Mouse (Mus musculus): ENCODE results near the gene Cxcl16. TPM values are rescaled to one million over a fixed set of nuclear protein-coding genes. Genes with fewer than 3 reads are reported as not detected.
A peak's percentile ranks its signal among the peaks of the same experiment; 100 is the strongest.
"Not testable (repeated sequence)": the region's sequence is repeated elsewhere in the genome, so short reads cannot be mapped to it uniquely, and the experiment has no call there.

The Cxcl16 gene
- polyA plus RNA-seq, 1 experiment from 2014 or later = 9.7 TPM

DNA sequence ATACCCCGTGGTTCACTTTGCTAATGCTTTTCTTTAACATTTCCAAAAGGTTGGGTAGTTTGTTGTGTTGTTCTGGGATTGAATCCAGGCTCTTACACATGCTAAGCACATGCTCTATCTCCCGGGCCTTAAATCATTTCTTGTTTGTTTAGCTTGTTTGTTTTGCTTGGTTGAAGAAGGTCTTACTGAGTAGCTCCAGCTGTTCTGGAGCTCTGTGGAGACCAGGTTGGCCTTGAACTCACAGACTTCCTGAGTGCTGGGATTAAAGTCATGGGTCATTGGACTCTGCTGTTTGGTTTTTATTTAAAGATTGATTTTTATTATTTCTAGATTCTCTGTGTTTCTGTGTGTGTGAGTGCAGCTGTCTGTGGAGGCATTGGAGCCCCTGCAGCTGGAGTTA, 25.7 kb upstream of the Cxcl16 start:
- Histone ChIP-seq H3K27me3 (ENCODE audit: insufficient read depth, low read length) (no peaks in the 10 kb centered on the region), H3K4me1 (ENCODE audit: insufficient read depth, low read length) (no peaks in the 10 kb centered on the region), H3K4me3 (ENCODE audit: low read length) (no peak overlapping the region), H3K27ac (ENCODE audit: low read length) (no peak overlapping the region), H3K9me3 (ENCODE audit: low read length) (no peaks in the 10 kb centered on the region), H3K4me2 (replicated peaks; ENCODE audit: low read depth, low read length) (no peak overlapping the region), H3K9ac (replicated peaks; ENCODE audit: low read length) (no peak overlapping the region), H3K36me3 (ENCODE audit: insufficient read depth, low read length) (no peaks in the 10 kb centered on the region)
- ATAC-seq (ENCODE audit: low FRiP score, low TSS enrichment) = peak; percentile 80; the same call in 1 of the 2 replicates
- WGBS = 35% methylated on average over 2 of the region's 2 CpGs

DNA sequence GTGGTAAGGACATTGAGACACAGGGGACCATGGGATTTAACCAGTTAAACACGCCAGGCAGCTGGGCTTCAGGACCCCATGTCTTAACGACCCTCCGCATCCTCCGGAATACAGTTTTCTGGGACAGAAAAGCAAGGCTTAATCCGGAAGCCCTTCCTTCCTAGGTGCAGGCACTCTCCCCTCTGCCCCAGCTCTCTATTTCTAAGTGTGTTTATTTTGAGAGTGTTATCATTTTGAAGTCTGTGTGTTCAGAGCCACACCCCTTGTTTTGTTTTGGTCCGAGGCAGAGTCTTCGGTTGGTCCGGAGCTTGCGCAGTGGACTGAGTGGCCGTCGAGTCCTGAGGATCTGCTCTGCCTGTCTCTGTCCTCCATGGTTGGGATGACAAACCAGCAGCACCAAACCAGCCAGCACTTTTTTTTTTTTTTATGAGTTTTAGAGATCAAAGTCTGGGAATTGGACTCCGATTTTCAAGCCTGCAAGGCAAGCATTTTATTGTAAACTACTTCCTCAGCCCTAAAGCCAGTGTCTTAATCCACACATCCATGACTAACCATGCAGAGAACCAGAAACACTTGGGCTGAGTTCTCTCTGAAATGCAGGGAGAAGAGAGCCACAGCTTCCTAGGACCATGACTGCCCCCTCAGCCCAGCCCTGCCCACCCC, 15.2 kb upstream of the Cxcl16 start:
- no peaks in the 10 kb centered on the region for H3K27me3 ChIP-seq (ENCODE audit: insufficient read depth, low read length)
- peaks cover 9% of the 10 kb centered on the region for H3K4me1 ChIP-seq (ENCODE audit: insufficient read depth, low read length)
- 0 out of 2 replicates have a peak overlapping the region, but pooled peaks have one; percentile 10 for H3K4me2 ChIP-seq (replicated peaks; ENCODE audit: low read depth, low read length)
- no peaks in the 10 kb centered on the region for H3K36me3 ChIP-seq (ENCODE audit: insufficient read depth, low read length)
- no peak overlapping the region for H3K9ac ChIP-seq (replicated peaks; ENCODE audit: low read length)
- ATAC-seq (ENCODE audit: low FRiP score, low TSS enrichment) = peak; percentile 85
- H3K4me3 ChIP-seq (ENCODE audit: low read length) = no peak overlapping the region
- 51% methylated on average over 12 of the region's 12 CpGs for WGBS
- peak overlapping the region; percentile 63; the same call in 1 of the 2 replicates for H3K27ac ChIP-seq (ENCODE audit: low read length)
- no peaks in the 10 kb centered on the region for H3K9me3 ChIP-seq (ENCODE audit: low read length)

DNA sequence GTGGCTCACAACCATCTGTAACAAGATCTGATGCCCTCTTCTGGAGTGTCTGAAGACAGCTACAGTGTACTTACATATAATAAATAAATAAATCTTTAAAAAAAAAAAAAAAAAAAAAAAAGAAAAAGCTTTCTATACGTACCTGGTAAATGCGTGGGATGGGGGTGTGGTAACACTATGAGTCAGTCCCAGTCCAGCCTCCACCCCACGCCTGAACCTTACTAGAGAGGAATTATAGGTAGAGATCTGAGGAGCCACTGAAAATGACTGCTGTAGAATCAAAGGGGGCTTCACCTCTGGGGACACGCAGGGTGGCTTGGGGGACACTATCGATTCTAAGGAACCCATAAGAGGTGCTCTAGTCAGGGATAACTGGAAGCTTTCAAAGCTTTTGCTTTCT, 13.5 kb upstream of the Cxcl16 start:
- ATAC-seq (ENCODE audit: low FRiP score, low TSS enrichment); H3K4me2 ChIP-seq (replicated peaks; ENCODE audit: low read depth, low read length); H3K36me3 ChIP-seq (ENCODE audit: insufficient read depth, low read length); H3K27ac ChIP-seq (ENCODE audit: low read length); H3K9me3 ChIP-seq (ENCODE audit: low read length); H3K4me3 ChIP-seq (ENCODE audit: low read length); H3K27me3 ChIP-seq (ENCODE audit: insufficient read depth, low read length); H3K4me1 ChIP-seq (ENCODE audit: insufficient read depth, low read length); H3K9ac ChIP-seq (replicated peaks; ENCODE audit: low read length): not testable (repeated sequence)
- 55% methylated on average over 5 of the region's 5 CpGs for WGBS

GRCm38 (mm10) chr11:70472716-70473115, 12.9 kb upstream of the Cxcl16 start:
- H3K4me2 ChIP-seq (replicated peaks; ENCODE audit: low read depth, low read length) = no peak overlapping the region

DNA sequence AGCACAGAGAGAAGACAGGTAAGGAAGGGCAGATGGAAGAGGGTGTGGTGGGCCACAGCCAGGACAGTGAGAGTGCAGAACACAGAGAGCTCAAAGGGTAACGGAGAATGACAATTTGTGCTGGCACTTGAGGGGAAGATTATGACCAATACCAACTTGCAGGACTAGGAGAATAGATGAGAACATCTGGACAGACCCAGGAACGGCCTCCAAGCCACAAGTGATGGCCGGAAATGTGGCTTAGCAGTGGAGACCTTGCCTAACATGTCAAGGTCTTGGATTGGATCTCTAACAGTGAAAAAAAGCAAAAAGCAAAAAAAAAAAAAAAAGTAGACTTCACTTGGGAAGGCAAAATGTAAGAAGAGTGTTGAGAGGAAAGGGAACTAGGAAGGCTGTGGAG, 10.0 kb upstream of the Cxcl16 start:
- no peak overlapping the region for H3K9ac ChIP-seq (replicated peaks; ENCODE audit: low read length)
- ATAC-seq (ENCODE audit: low FRiP score, low TSS enrichment) = no peak
- peaks cover 20% of the 10 kb centered on the region for H3K4me1 ChIP-seq (ENCODE audit: insufficient read depth, low read length)
- H3K4me3 ChIP-seq (ENCODE audit: low read length) = no peak overlapping the region
- H3K9me3 ChIP-seq (ENCODE audit: low read length) = no peaks in the 10 kb centered on the region
- WGBS = 91% methylated on average over 3 of the region's 3 CpGs
- H3K27ac ChIP-seq (ENCODE audit: low read length) = no peak overlapping the region
- H3K36me3 ChIP-seq (ENCODE audit: insufficient read depth, low read length) = no peaks in the 10 kb centered on the region
- H3K4me2 ChIP-seq (replicated peaks; ENCODE audit: low read depth, low read length) = no peak overlapping the region
- peaks cover 8% of the 10 kb centered on the region; the same call in 1 of the 2 replicates for H3K27me3 ChIP-seq (ENCODE audit: insufficient read depth, low read length)

More at GRCm38 (mm10) chr11:70472716-70473115, 12.9 kb upstream of the Cxcl16 start:
- Histone ChIP-seq H3K27me3 (ENCODE audit: insufficient read depth, low read length) (no peaks in the 10 kb centered on the region), H3K27ac (ENCODE audit: low read length) (peak overlapping the region; percentile 0; the same call in 1 of the 2 replicates), H3K9me3 (ENCODE audit: low read length) (no peaks in the 10 kb centered on the region), H3K36me3 (ENCODE audit: insufficient read depth, low read length) (no peaks in the 10 kb centered on the region), H3K4me1 (ENCODE audit: insufficient read depth, low read length) (peaks cover 9% of the 10 kb centered on the region), H3K4me3 (ENCODE audit: low read length) (no peak overlapping the region), H3K9ac (replicated peaks; ENCODE audit: low read length) (no peak overlapping the region)
- no peak for ATAC-seq (ENCODE audit: low FRiP score, low TSS enrichment)

DNA sequence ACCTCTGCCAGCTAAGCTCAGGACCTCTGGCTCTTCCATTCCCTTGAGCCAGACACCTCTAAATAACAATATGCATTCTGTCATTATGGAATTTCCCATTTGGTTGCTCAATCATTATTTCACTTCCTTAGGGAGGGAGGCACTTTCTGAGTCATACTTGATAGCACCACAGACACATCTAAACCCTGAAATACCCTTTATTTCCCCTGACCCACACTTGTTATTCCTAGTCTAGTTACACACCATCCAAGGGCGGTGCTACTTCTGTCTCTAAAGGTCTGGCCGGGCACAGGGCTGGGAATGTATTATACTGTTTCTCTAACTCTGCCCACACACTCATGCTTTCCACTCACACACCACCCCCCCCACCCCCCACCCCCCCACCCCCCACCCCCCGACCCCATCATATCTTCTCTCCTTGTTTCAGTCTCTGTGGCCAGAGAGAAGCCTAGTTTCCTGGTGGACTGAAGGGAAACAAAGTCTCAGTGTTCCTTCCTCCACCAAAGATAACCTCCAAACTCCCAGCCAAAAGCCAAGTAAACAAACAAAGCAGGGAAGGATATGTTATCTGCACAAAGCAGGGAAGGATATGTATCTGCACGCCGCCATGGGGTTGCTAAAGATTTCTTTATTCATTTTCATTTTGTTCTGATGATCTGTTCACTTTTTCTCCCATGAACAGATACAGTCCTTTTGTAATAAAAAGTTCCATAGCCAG, 8.3 kb upstream of the Cxcl16 start:
- no peaks in the 10 kb centered on the region for H3K9me3 ChIP-seq (ENCODE audit: low read length)
- H3K36me3 ChIP-seq (ENCODE audit: insufficient read depth, low read length) = no peaks in the 10 kb centered on the region
- peaks cover 15% of the 10 kb centered on the region for H3K4me1 ChIP-seq (ENCODE audit: insufficient read depth, low read length)
- no peak overlapping the region for H3K9ac ChIP-seq (replicated peaks; ENCODE audit: low read length)
- ATAC-seq (ENCODE audit: low FRiP score, low TSS enrichment) = no peak
- 76% methylated on average over 5 of the region's 5 CpGs for WGBS
- H3K27me3 ChIP-seq (ENCODE audit: insufficient read depth, low read length) = peaks cover 18% of the 10 kb centered on the region; the same call in 1 of the 2 replicates
- H3K27ac ChIP-seq (ENCODE audit: low read length) = no peak overlapping the region
- H3K4me2 ChIP-seq (replicated peaks; ENCODE audit: low read depth, low read length) = no peak overlapping the region
- no peak overlapping the region for H3K4me3 ChIP-seq (ENCODE audit: low read length)

- H3K27me3 ChIP-seq (ENCODE audit: insufficient read depth, low read length) = peaks cover 18% of the 10 kb centered on the region; the same call in 1 of the 2 replicates
- H3K4me3 ChIP-seq (ENCODE audit: low read length) = peak overlapping the region; percentile 39
- peak; percentile 27; the same call in 1 of the 2 replicates for ATAC-seq (ENCODE audit: low FRiP score, low TSS enrichment)
- WGBS = 9% methylated on average over 23 of the region's 23 CpGs
- peak overlapping the region; percentile 56; the same call in 1 of the 2 replicates for H3K9ac ChIP-seq (replicated peaks; ENCODE audit: low read length)
- no peak overlapping the region for H3K27ac ChIP-seq (ENCODE audit: low read length)
- H3K36me3 ChIP-seq (ENCODE audit: insufficient read depth, low read length) = no peaks in the 10 kb centered on the region
- H3K4me2 ChIP-seq (replicated peaks; ENCODE audit: low read depth, low read length) = peak overlapping the region; percentile 58
- peaks cover 15% of the 10 kb centered on the region for H3K4me1 ChIP-seq (ENCODE audit: insufficient read depth, low read length)
- 0 out of 2 replicates have a peak, but pooled peaks cover 5% of the 10 kb centered on the region for H3K9me3 ChIP-seq (ENCODE audit: low read length)
Measured at GRCm38 (mm10) chr11:70465824-70466223, 6.0 kb upstream of the Cxcl16 start.

DNA sequence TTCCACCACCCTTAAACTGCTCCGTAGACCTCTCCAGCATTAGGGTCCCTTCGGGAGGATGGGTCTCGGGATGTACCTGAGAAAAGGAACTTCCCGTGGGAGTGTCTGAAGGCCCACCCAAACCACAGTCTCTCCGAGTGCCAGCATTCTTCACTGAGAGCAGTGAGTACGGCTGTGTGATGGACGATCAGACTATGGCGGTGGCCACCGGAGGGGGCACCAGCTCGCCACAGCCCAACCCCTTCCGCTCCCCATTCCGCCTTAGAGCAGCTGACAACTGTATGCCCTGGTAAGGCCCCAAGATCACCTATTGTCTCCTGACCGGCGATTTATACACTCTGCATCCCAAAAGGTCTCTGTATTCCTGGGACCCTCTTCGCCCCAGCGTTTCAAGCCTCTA, 5.4 kb upstream of the Cxcl16 start:
- Histone ChIP-seq H3K4me3 (ENCODE audit: low read length) (no peak overlapping the region; the same call in 1 of the 2 replicates), H3K9ac (replicated peaks; ENCODE audit: low read length) (no peak overlapping the region), H3K4me2 (replicated peaks; ENCODE audit: low read depth, low read length) (peak overlapping the region; percentile 58), H3K27ac (ENCODE audit: low read length) (no peak overlapping the region), H3K9me3 (ENCODE audit: low read length) (0 out of 2 replicates have a peak, but pooled peaks cover 5% of the 10 kb centered on the region), H3K27me3 (ENCODE audit: insufficient read depth, low read length) (peaks cover 21% of the 10 kb centered on the region; the same call in 1 of the 2 replicates), H3K4me1 (ENCODE audit: insufficient read depth, low read length) (peaks cover 15% of the 10 kb centered on the region), H3K36me3 (ENCODE audit: insufficient read depth, low read length) (no peaks in the 10 kb centered on the region)
- 34% methylated on average over 16 of the region's 16 CpGs for WGBS
- ATAC-seq (ENCODE audit: low FRiP score, low TSS enrichment) = no peak

- peaks cover 25% of the 10 kb centered on the region; the same call in 1 of the 2 replicates for H3K27me3 ChIP-seq (ENCODE audit: insufficient read depth, low read length)
- 73% methylated on average over 5 of the region's 5 CpGs for WGBS
- no peak overlapping the region for H3K9ac ChIP-seq (replicated peaks; ENCODE audit: low read length)
- H3K27ac ChIP-seq (ENCODE audit: low read length) = no peak overlapping the region
- H3K9me3 ChIP-seq (ENCODE audit: low read length) = 0 out of 2 replicates have a peak, but pooled peaks cover 5% of the 10 kb centered on the region
- ATAC-seq (ENCODE audit: low FRiP score, low TSS enrichment) = 0 out of 2 replicates have a peak, but pooled peaks have one; percentile 25
- peaks cover 20% of the 10 kb centered on the region for H3K4me1 ChIP-seq (ENCODE audit: insufficient read depth, low read length)
- no peak overlapping the region for H3K4me3 ChIP-seq (ENCODE audit: low read length)
- no peak overlapping the region for H3K4me2 ChIP-seq (replicated peaks; ENCODE audit: low read depth, low read length)
- no peaks in the 10 kb centered on the region for H3K36me3 ChIP-seq (ENCODE audit: insufficient read depth, low read length)
Measured at GRCm38 (mm10) chr11:70463970-70464369, 4.2 kb upstream of the Cxcl16 start.

All from kidney, embryonic 16.5 days (tissue).